Comparison of ENCODE assay signal across 10 mouse cellular contexts in genomic region chr19:44991031-44991430, GRCm38 (mm10). TPM values are rescaled to one million over a fixed set of nuclear protein-coding genes. Genes with fewer than 3 reads are reported as not detected.
DNase-seq lines count a peak whose midpoint lies in the region; ATAC-seq lines count a peak whose summit lies in the region.
"Had no signal": no experiment of that assay in that cellular context is flagged by ENCODE, and none has a peak within 500 bp of the region (broad histone marks: within the 10 kb centered on the region; RNA-seq: fewer than 3 reads in every experiment).

No protein-coding gene starts in this region.

- no peaks in the 10 kb centered on the region for H3K27me3 ChIP-seq in neural tube, embryonic 12.5 days (replicated peaks)
- H3K27me3 ChIP-seq in intestine, embryonic 16.5 days (replicated peaks; ENCODE audit: control insufficient read depth, insufficient read depth, low read length): no peaks in the 10 kb centered on the region
- H3K27me3 ChIP-seq in liver, embryonic 13.5 days: peaks cover 47% of the 10 kb centered on the region

- 0 out of 2 replicates have a peak overlapping the region, but pooled peaks have one; percentile 7 for H3K4me3 ChIP-seq in neural tube, embryonic 12.5 days
- H3K4me3 ChIP-seq in intestine, embryonic 16.5 days (ENCODE audit: low read length): peak overlapping the region; percentile 82
- H3K4me3 ChIP-seq in liver, embryonic 13.5 days (replicated peaks): no peak overlapping the region

- H3K27ac ChIP-seq in neural tube, embryonic 12.5 days: no peak overlapping the region
- H3K27ac ChIP-seq in intestine, embryonic 16.5 days (ENCODE audit: low read length): peak overlapping the region; percentile 97
- H3K27ac ChIP-seq in liver, embryonic 13.5 days: peak overlapping the region; percentile 72; the same call in 1 of the 2 replicates

- H3K9me3 ChIP-seq in neural tube, embryonic 12.5 days: no peaks in the 10 kb centered on the region
- H3K9me3 ChIP-seq in intestine, embryonic 16.5 days (ENCODE audit: control insufficient read depth, low read length): no peaks in the 10 kb centered on the region
- no peaks in the 10 kb centered on the region for H3K9me3 ChIP-seq in liver, embryonic 13.5 days (replicated peaks)

- peaks cover 10% of the 10 kb centered on the region for H3K36me3 ChIP-seq in neural tube, embryonic 12.5 days
- H3K36me3 ChIP-seq in intestine, embryonic 16.5 days (ENCODE audit: control insufficient read depth, insufficient read depth, low read length): no peaks in the 10 kb centered on the region
- H3K36me3 ChIP-seq in liver, embryonic 13.5 days: 0 out of 2 replicates have a peak, but pooled peaks cover 2% of the 10 kb centered on the region

- WGBS in neural tube, embryonic 12.5 days: 72% methylated on average over 8 of the region's 8 CpGs
- 67% methylated on average over 8 of the region's 8 CpGs for WGBS in intestine, embryonic 16.5 days
- WGBS in liver, embryonic 13.5 days (ENCODE audit: insufficient replicate concordance): 71% methylated on average over 8 of the region's 8 CpGs

- peak overlapping the region; percentile 83 for H3K4me2 ChIP-seq in neural tube, embryonic 12.5 days (replicated peaks)
- H3K4me2 ChIP-seq in intestine, embryonic 16.5 days (ENCODE audit: low read depth, low read length): peak overlapping the region; percentile 97
- H3K4me2 ChIP-seq in liver, embryonic 13.5 days: peak overlapping the region; percentile 69

- H3K4me1 ChIP-seq in neural tube, embryonic 12.5 days: peaks cover 31% of the 10 kb centered on the region
- H3K4me1 ChIP-seq in intestine, embryonic 16.5 days (ENCODE audit: control insufficient read depth, insufficient read depth, low read length): peaks cover 20% of the 10 kb centered on the region
- peaks cover 30% of the 10 kb centered on the region for H3K4me1 ChIP-seq in liver, embryonic 13.5 days (replicated peaks)

- no peak for DNase-seq in neural tube, embryonic 10.5 days (ENCODE audit: extremely low spot score, low spot score)
- DNase-seq in liver, embryonic 13.5 days: no peak
- no peak for DNase-seq in gastrocnemius, postnatal 10 days
- DNase-seq in Muller cell, postnatal 12 days (ENCODE audit: inconsistent ontology term): no peak
- DNase-seq in layer of hippocampus, postnatal 14 days (ENCODE audit: low spot score in 2 of 2): no peak
- DNase-seq: gastrocnemius, postnatal 25 days; lung, postnatal 10 days; thymus, postnatal 36 days had no signal

- ATAC-seq in neural tube, embryonic 12.5 days (ENCODE audit: low FRiP score, low read depth): no peak
- ATAC-seq in intestine, embryonic 16.5 days: peak; percentile 82
- ATAC-seq in liver, embryonic 13.5 days (ENCODE audit: low read depth): peak; percentile 57

- H3K9ac ChIP-seq in neural tube, embryonic 12.5 days: peak overlapping the region; percentile 85; the same call in 1 of the 2 replicates
- peak overlapping the region; percentile 90 for H3K9ac ChIP-seq in intestine, embryonic 16.5 days (ENCODE audit: low read depth, low read length)
- no peak overlapping the region for H3K9ac ChIP-seq in liver, embryonic 13.5 days

RNA-seq across cellular contexts. Expression of gene Sema4g, which starts 2.1 kb away (rescaled TPM):
- polyA plus RNA-seq in neural tube, embryonic 12.5 days (2016; fragmentation: Nextera tagmentation; extraction: Ambion mirVana): 10.1 and 10.8 TPM in 2 replicates
- polyA plus RNA-seq in intestine, embryonic 16.5 days (2015; fragmentation: Nextera tagmentation; extraction: Ambion mirVana): 19.0 and 21.1 TPM in 2 replicates
- polyA plus RNA-seq in liver, embryonic 13.5 days (2015; fragmentation: Nextera tagmentation; extraction: Ambion mirVana): 2.2 and 2.5 TPM in 2 replicates
- total RNA-seq in gastrocnemius, postnatal 10 days (2021): 1 to 10 TPM; 1.6 TPM
- total RNA-seq in layer of hippocampus, postnatal 14 days (2021): 10 to 100 TPM; 40.1 to 46.0 TPM

RNA-seq across cellular contexts. Expression of gene Twnk, which starts 14.4 kb away (rescaled TPM):
- 21.4 and 22.8 TPM in 2 replicates for polyA plus RNA-seq in neural tube, embryonic 12.5 days (2016; fragmentation: Nextera tagmentation; extraction: Ambion mirVana)
- 19.8 and 21.0 TPM in 2 replicates for polyA plus RNA-seq in intestine, embryonic 16.5 days (2015; fragmentation: Nextera tagmentation; extraction: Ambion mirVana)
- polyA plus RNA-seq in liver, embryonic 13.5 days (2015; fragmentation: Nextera tagmentation; extraction: Ambion mirVana): 13.2 and 14.3 TPM in 2 replicates
- 10 to 100 TPM; 13.8 to 14.7 TPM for total RNA-seq in gastrocnemius, postnatal 10 days (2021)
- 10 to 100 TPM; 14.7 to 15.2 TPM for total RNA-seq in layer of hippocampus, postnatal 14 days (2021)

RNA-seq across cellular contexts. Expression of gene Mrpl43, which starts 15.2 kb away (rescaled TPM):
- polyA plus RNA-seq in neural tube, embryonic 12.5 days (2016; fragmentation: Nextera tagmentation; extraction: Ambion mirVana): 82.9 and 83.2 TPM in 2 replicates
- polyA plus RNA-seq in intestine, embryonic 16.5 days (2015; fragmentation: Nextera tagmentation; extraction: Ambion mirVana): 74.7 and 76.4 TPM in 2 replicates
- polyA plus RNA-seq in liver, embryonic 13.5 days (2015; fragmentation: Nextera tagmentation; extraction: Ambion mirVana): 40.2 and 42.4 TPM in 2 replicates
- 10 to 100 TPM; 32.4 to 33.7 TPM for total RNA-seq in gastrocnemius, postnatal 10 days (2021)
- 10 to 100 TPM; 46.2 to 47.5 TPM for total RNA-seq in layer of hippocampus, postnatal 14 days (2021)

RNA-seq across cellular contexts. Expression of gene Lzts2, which starts 23.2 kb away (rescaled TPM):
- 68.5 and 70.0 TPM in 2 replicates for polyA plus RNA-seq in neural tube, embryonic 12.5 days (2016; fragmentation: Nextera tagmentation; extraction: Ambion mirVana)
- 33.6 and 34.7 TPM in 2 replicates for polyA plus RNA-seq in intestine, embryonic 16.5 days (2015; fragmentation: Nextera tagmentation; extraction: Ambion mirVana)
- 6.9 and 8.3 TPM in 2 replicates for polyA plus RNA-seq in liver, embryonic 13.5 days (2015; fragmentation: Nextera tagmentation; extraction: Ambion mirVana)
- total RNA-seq in gastrocnemius, postnatal 10 days (2021): 10 to 100 TPM; 35.4 to 43.4 TPM
- 10 to 100 TPM; 24.0 to 24.6 TPM for total RNA-seq in layer of hippocampus, postnatal 14 days (2021)

RNA-seq across cellular contexts. Expression of gene Pdzd7, which starts 54.5 kb away (rescaled TPM):
- 0.63 and 0.72 TPM in 2 replicates for polyA plus RNA-seq in neural tube, embryonic 12.5 days (2016; fragmentation: Nextera tagmentation; extraction: Ambion mirVana)
- polyA plus RNA-seq in intestine, embryonic 16.5 days (2015; fragmentation: Nextera tagmentation; extraction: Ambion mirVana): 0.43 and 0.49 TPM in 2 replicates
- not detected in 2 replicates for polyA plus RNA-seq in liver, embryonic 13.5 days (2015; fragmentation: Nextera tagmentation; extraction: Ambion mirVana)
- total RNA-seq in gastrocnemius, postnatal 10 days (2021): 10 to 100 TPM; 12.4 to 19.5 TPM
- total RNA-seq in layer of hippocampus, postnatal 14 days (2021): 1 to 10 TPM; 2.1 to 2.3 TPM
